Mouse (Mus musculus): ENCODE measurements at regions not wholly inside any gene's neighbourhood (a gene's known extent, or its start where the extent isn't known, plus 50 kb on each side); places are given as distances from the start of the nearest gene placed in this dataset.

DNA sequence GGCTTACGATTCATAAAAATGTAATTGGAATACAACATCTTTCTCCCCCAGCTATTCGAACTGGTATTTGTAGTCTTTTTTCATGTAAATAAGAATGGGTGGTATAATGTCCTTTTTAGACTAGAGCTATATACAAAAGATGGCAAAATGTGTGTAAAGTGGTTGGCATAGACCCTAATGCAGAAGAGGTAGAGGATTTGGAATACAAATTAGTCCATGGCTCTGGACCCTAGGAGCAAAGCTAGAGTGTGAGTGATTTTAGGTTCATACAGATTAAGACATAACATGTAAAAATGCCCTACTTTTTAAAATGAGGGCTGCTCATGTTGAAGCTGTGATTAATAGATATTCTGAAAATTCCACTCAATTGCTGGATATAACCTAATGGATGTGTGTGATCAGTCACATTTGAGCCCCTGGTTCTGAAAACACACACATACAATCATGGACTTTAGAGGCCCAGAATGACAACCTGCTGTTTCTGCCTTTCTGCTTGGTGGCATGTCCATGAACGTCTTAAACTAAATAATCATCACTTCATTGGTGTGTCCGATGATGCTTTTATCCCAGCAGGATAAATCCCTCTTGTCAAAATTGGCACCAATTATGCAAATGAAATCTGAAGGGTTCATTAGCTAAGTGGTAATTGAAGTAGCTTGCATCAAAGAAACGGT, 423.6 kb upstream of the Lrrc7 start:
- DNase-seq (ENCODE audit: low read depth): peak; percentile 75
- TF ChIP-seq CTCF (IDR thresholded peaks at IDR 0.05; ENCODE audit: borderline replicate concordance, extremely low read depth, insufficient read depth, insufficient read length) (no peak), POLR2A (IDR thresholded peaks at IDR 0.05; ENCODE audit: borderline replicate concordance, extremely low read depth, insufficient read depth, insufficient read length, poor library complexity, severe bottlenecking) (no peak)

DNA sequence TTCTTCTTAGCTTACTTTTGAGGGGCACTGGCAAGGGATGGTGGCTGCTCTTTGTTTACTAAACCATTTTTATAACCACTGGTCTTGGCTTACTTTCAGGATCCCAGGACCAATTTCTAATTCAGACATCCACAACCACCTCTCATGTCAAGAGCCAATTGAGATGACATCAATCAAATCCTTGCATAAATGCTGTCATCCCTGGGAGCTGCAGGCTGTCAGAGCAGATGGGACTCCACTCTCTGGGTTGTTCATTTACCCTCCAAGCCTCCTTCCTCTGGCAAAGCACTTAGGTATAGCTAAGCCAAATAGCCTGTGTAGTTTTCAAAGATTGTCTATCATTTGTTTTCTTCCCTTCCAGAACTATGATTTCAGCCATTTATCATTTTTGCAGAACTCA, 385.0 kb upstream of the Lrrc7 start:
- peak; percentile 68 for DNase-seq (ENCODE audit: low read depth)
- TF ChIP-seq POLR2A (IDR thresholded peaks at IDR 0.05; ENCODE audit: borderline replicate concordance, extremely low read depth, insufficient read depth, insufficient read length, poor library complexity, severe bottlenecking) (no peak), CTCF (IDR thresholded peaks at IDR 0.05; ENCODE audit: borderline replicate concordance, extremely low read depth, insufficient read depth, insufficient read length) (no peak)

- DNase-seq (ENCODE audit: low read depth): no peak
- TF ChIP-seq POLR2A (IDR thresholded peaks at IDR 0.05; ENCODE audit: borderline replicate concordance, extremely low read depth, insufficient read depth, insufficient read length, poor library complexity, severe bottlenecking) (no peak), CTCF (IDR thresholded peaks at IDR 0.05; ENCODE audit: borderline replicate concordance, extremely low read depth, insufficient read depth, insufficient read length) (no peak)
These were observed 343.1 kb upstream of the Lrrc7 start for GRCm38 (mm10) chr3:158905104-158905503.

DNA sequence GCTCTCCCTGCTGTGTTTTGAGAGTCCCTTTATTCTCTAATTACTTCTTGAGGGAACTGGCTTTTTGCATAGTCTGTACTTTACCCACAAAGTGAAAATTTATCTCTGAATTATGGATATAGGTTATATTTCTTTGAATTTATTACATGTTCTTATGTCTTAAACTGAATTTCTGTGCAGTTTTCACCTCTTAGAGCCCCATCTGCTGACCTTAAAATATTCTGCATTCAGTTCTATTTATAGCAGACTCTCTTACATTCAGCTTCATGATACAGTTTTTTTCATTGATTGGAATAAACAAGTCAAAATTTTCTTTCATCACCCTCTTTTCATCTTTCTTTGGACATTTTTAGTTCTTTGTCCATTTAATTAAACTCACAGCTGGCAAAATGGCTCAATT, 337.4 kb upstream of the Lrrc7 start:
- DNase-seq (ENCODE audit: low read depth): peak; percentile 7
- TF ChIP-seq CTCF (IDR thresholded peaks at IDR 0.05; ENCODE audit: borderline replicate concordance, extremely low read depth, insufficient read depth, insufficient read length) (no peak), POLR2A (IDR thresholded peaks at IDR 0.05; ENCODE audit: borderline replicate concordance, extremely low read depth, insufficient read depth, insufficient read length, poor library complexity, severe bottlenecking) (no peak)

GRCm38 (mm10) chr3:158886732-158887386, 324.8 kb upstream of the Lrrc7 start:
- TF ChIP-seq CTCF (IDR thresholded peaks at IDR 0.05; ENCODE audit: borderline replicate concordance, extremely low read depth, insufficient read depth, insufficient read length) (no peak), POLR2A (IDR thresholded peaks at IDR 0.05; ENCODE audit: borderline replicate concordance, extremely low read depth, insufficient read depth, insufficient read length, poor library complexity, severe bottlenecking) (no peak)
- DNase-seq (ENCODE audit: low read depth): peak; percentile 78

GRCm38 (mm10) chr3:158886301-158886711, 324.3 kb upstream of the Lrrc7 start:
- TF ChIP-seq POLR2A (IDR thresholded peaks at IDR 0.05; ENCODE audit: borderline replicate concordance, extremely low read depth, insufficient read depth, insufficient read length, poor library complexity, severe bottlenecking) (no peak), CTCF (IDR thresholded peaks at IDR 0.05; ENCODE audit: borderline replicate concordance, extremely low read depth, insufficient read depth, insufficient read length) (no peak)

More at GRCm38 (mm10) chr3:158886301-158886711, 324.3 kb upstream of the Lrrc7 start:
- DNase-seq (ENCODE audit: low read depth): peak; percentile 82
